Mouse (Mus musculus) lung, embryonic 16.5 days (tissue): ENCODE results near the gene Dop1b. TPM values are rescaled to one million over a fixed set of nuclear protein-coding genes. Genes with fewer than 3 reads are reported as not detected.

Experiments used
- ATAC-seq: fragments of 200-750 bp; cut with Nextera tagmentation; 2 replicates; pipeline ENCODE4 v1.8.0; 2017; ENCODE audit warnings: low read depth, mild to moderate bottlenecking, moderate library complexity
- H3K27ac ChIP-seq: fragments of 300-500 bp; sonication (generic); 2 replicates; pipeline ENCODE4 v1.5.1; 2014; ENCODE audit warnings: mild to moderate bottlenecking, control low read depth, low read length
- H3K27me3 ChIP-seq: fragments of 300-500 bp; sonication (generic); 2 replicates; pipeline ENCODE4 v1.6.1; 2014; ENCODE audit warnings: low read depth, low read length, mixed read lengths; ENCODE audit not compliant: control insufficient read depth, insufficient read depth
- H3K36me3 ChIP-seq: fragments of 300-500 bp; sonication (generic); 2 replicates; pipeline ENCODE4 v1.6.1; 2014; ENCODE audit warnings: low read length; ENCODE audit not compliant: control insufficient read depth, insufficient read depth
- H3K4me1 ChIP-seq: fragments of 300-500 bp; sonication (generic); replicated peaks from 2 replicates; pipeline ENCODE4 v1.6.1; 2014; ENCODE audit warnings: low read length, mixed read lengths; ENCODE audit not compliant: control insufficient read depth, insufficient read depth
- H3K4me2 ChIP-seq: fragments of 300-500 bp; sonication (generic); 2 replicates; pipeline ENCODE4 v1.6.1; 2014; ENCODE audit warnings: low read depth, low read length, control low read depth
- H3K4me3 ChIP-seq: fragments of 300-500 bp; sonication (generic); 2 replicates; pipeline ENCODE4 v1.5.1; 2014; ENCODE audit warnings: mild to moderate bottlenecking, low read length, control low read depth
- H3K9ac ChIP-seq: fragments of 300-500 bp; sonication (generic); 2 replicates; pipeline ENCODE4 v1.6.1; 2014; ENCODE audit warnings: low read length, control low read depth
- H3K9me3 ChIP-seq: fragments of 300-500 bp; sonication (generic); 2 replicates; pipeline ENCODE4 v1.6.1; 2016; ENCODE audit warnings: low read length; ENCODE audit not compliant: control insufficient read depth
- WGBS: fragments of 180-500 bp; shearing (Covaris S2); extraction: QIAGEN DNeasy Blood & Tissue Kit; methylation state at CpG from one replicate; pipeline ENCODE4 v1.1.7; 2014; 5-methylcytosine and 5-hydroxymethylcytosine counted together
- polyA plus RNA-seq: library from polyadenylated mRNA; unstranded; fragments of >200 nt; fragmentation: Nextera tagmentation; extraction: Ambion mirVana; gene quantifications from 2 replicates; pipeline ENCODE4 v1.2.1, GENCODE M21; 2015

Dop1b gene
- polyA plus RNA-seq, 1 experiment from 2014 or later: 19.3 TPM

GRCm38 (mm10) chr16:93725417-93726144 is 13.9 kb downstream of the Dop1b start:
- 58% methylated on average over 8 of the region's 8 CpGs for WGBS
- H3K27me3 ChIP-seq: no peaks in the 10 kb centered on the region
- H3K4me3 ChIP-seq: no peak overlapping the region
- H3K9me3 ChIP-seq: no peaks in the 10 kb centered on the region
- H3K4me1 ChIP-seq: peaks cover 3% of the 10 kb centered on the region; the same call in 1 of the 2 replicates
- no peaks in the 10 kb centered on the region for H3K36me3 ChIP-seq
- ATAC-seq: no peak
- no peak overlapping the region for H3K27ac ChIP-seq
- H3K9ac ChIP-seq: no peak overlapping the region
- H3K4me2 ChIP-seq: no peak overlapping the region

GRCm38 (mm10) chr16:93726186-93726585 is 14.5 kb downstream of the Dop1b start:
- no peaks in the 10 kb centered on the region for H3K36me3 ChIP-seq
- no peaks in the 10 kb centered on the region for H3K9me3 ChIP-seq
- H3K27me3 ChIP-seq: no peaks in the 10 kb centered on the region
- no peak for ATAC-seq
- 87% methylated on average over 4 of the region's 4 CpGs for WGBS
- H3K4me2 ChIP-seq: no peak overlapping the region
- no peak overlapping the region for H3K9ac ChIP-seq
- H3K4me1 ChIP-seq: peaks cover 3% of the 10 kb centered on the region; the same call in 1 of the 2 replicates
- H3K4me3 ChIP-seq: no peak overlapping the region
- H3K27ac ChIP-seq: no peak overlapping the region

GRCm38 (mm10) chr16:93728676-93729075 is 17.0 kb downstream of the Dop1b start:
- Histone ChIP-seq H3K27ac (no peak overlapping the region), H3K27me3 (no peaks in the 10 kb centered on the region), H3K9ac (no peak overlapping the region), H3K9me3 (no peaks in the 10 kb centered on the region), H3K4me3 (no peak overlapping the region), H3K36me3 (no peaks in the 10 kb centered on the region; the same call in 1 of the 2 replicates), H3K4me1 (peaks cover 3% of the 10 kb centered on the region; the same call in 1 of the 2 replicates), H3K4me2 (no peak overlapping the region)
- WGBS: 58% methylated on average over 9 of the region's 9 CpGs
- ATAC-seq: no peak

- 70% methylated on average over 23 of the region's 23 CpGs for WGBS
- ATAC-seq: no peak
- H3K27ac ChIP-seq: no peak overlapping the region
- no peak overlapping the region for H3K9ac ChIP-seq
- no peak overlapping the region for H3K4me3 ChIP-seq
- H3K27me3 ChIP-seq: no peaks in the 10 kb centered on the region
- no peaks in the 10 kb centered on the region; the same call in 1 of the 2 replicates for H3K36me3 ChIP-seq
- no peak overlapping the region for H3K4me2 ChIP-seq
- H3K9me3 ChIP-seq: no peaks in the 10 kb centered on the region
- H3K4me1 ChIP-seq: peaks cover 3% of the 10 kb centered on the region; the same call in 1 of the 2 replicates
Measured at GRCm38 (mm10) chr16:93729801-93730721, 18.4 kb downstream of the Dop1b start.

GRCm38 (mm10) chr16:93731310-93731709 is 19.6 kb downstream of the Dop1b start:
- no peak overlapping the region for H3K4me3 ChIP-seq
- H3K4me1 ChIP-seq: peaks cover 3% of the 10 kb centered on the region; the same call in 1 of the 2 replicates
- 76% methylated on average over 8 of the region's 8 CpGs for WGBS
- no peak overlapping the region for H3K27ac ChIP-seq
- no peak for ATAC-seq
- no peaks in the 10 kb centered on the region; the same call in 1 of the 2 replicates for H3K36me3 ChIP-seq
- no peak overlapping the region for H3K4me2 ChIP-seq
- no peaks in the 10 kb centered on the region for H3K9me3 ChIP-seq
- no peak overlapping the region for H3K9ac ChIP-seq
- H3K27me3 ChIP-seq: no peaks in the 10 kb centered on the region

- peaks cover 3% of the 10 kb centered on the region; the same call in 1 of the 2 replicates for H3K4me1 ChIP-seq
- H3K4me2 ChIP-seq: no peak overlapping the region
- H3K9me3 ChIP-seq: no peaks in the 10 kb centered on the region
- no peaks in the 10 kb centered on the region; the same call in 1 of the 2 replicates for H3K36me3 ChIP-seq
- ATAC-seq: no peak
- no peak overlapping the region for H3K4me3 ChIP-seq
- 66% methylated on average over 18 of the region's 18 CpGs for WGBS
- no peak overlapping the region for H3K27ac ChIP-seq
- H3K9ac ChIP-seq: no peak overlapping the region
- H3K27me3 ChIP-seq: no peaks in the 10 kb centered on the region
Measured at GRCm38 (mm10) chr16:93732875-93733569, 21.3 kb downstream of the Dop1b start.

- Histone ChIP-seq H3K27ac (no peak overlapping the region), H3K27me3 (no peaks in the 10 kb centered on the region), H3K4me3 (no peak overlapping the region), H3K4me1 (peaks cover 17% of the 10 kb centered on the region), H3K4me2 (no peak overlapping the region), H3K9me3 (no peaks in the 10 kb centered on the region), H3K9ac (no peak overlapping the region), H3K36me3 (peaks cover 3% of the 10 kb centered on the region; the same call in 1 of the 2 replicates)
- ATAC-seq: no peak
- 89% methylated on average over 11 of the region's 11 CpGs for WGBS
Measured at GRCm38 (mm10) chr16:93739251-93739650, 27.5 kb downstream of the Dop1b start.

- no peak overlapping the region; the same call in 1 of the 2 replicates for H3K4me2 ChIP-seq
- no peaks in the 10 kb centered on the region for H3K27me3 ChIP-seq
- H3K4me3 ChIP-seq: no peak overlapping the region
- peaks cover 17% of the 10 kb centered on the region for H3K4me1 ChIP-seq
- H3K9ac ChIP-seq: 0 out of 2 replicates have a peak overlapping the region, but pooled peaks have one; percentile 22
- ATAC-seq: no peak; the same call in 1 of the 2 replicates
- H3K36me3 ChIP-seq: peaks cover 6% of the 10 kb centered on the region; the same call in 1 of the 2 replicates
- H3K9me3 ChIP-seq: no peaks in the 10 kb centered on the region
- H3K27ac ChIP-seq: peak overlapping the region; percentile 50; the same call in 1 of the 2 replicates
- 30% methylated on average over 1 of the region's 1 CpGs for WGBS
Measured at GRCm38 (mm10) chr16:93742903-93743302, 31.2 kb downstream of the Dop1b start.
